Mouse (Mus musculus): ENCODE results near the gene Sntg2. TPM values are rescaled to one million over a fixed set of nuclear protein-coding genes. Genes with fewer than 3 reads are reported as not detected.

The Sntg2 gene
- total RNA-seq, 2 experiments from 2014 or later = not detected

- ATAC-seq (replicated peaks; ENCODE audit: poor library complexity, severe bottlenecking) = no peak; the same call in 1 of the 2 replicates
Measured at GRCm38 (mm10) chr12:30128561-30129410, 244.4 kb downstream of the Sntg2 start.

Other genes with a start within 250 kb of the Sntg2 start
- not detected in 2 replicates for gene Tpo, start 240.8 kb downstream of the Sntg2 start, total RNA-seq (2014; fragmentation: Nextera tagmentation)
- gene Tpo, start 240.8 kb downstream of the Sntg2 start, total RNA-seq (2017) = not detected in 2 replicates
- 10.5 and 11.9 TPM in 2 replicates for gene Tmem18, start 211.1 kb upstream of the Sntg2 start, total RNA-seq (2014; fragmentation: Nextera tagmentation)
- gene Tmem18, start 211.1 kb upstream of the Sntg2 start, total RNA-seq (2017) = 12.5 and 17.6 TPM in 2 replicates